Mouse (Mus musculus): Measurements from ENCODE around the gene Ptges3. TPM values are rescaled to one million over a fixed set of nuclear protein-coding genes. Genes with fewer than 3 reads are reported as not detected.

Gene Ptges3
- total RNA-seq, 2 experiments from 2014 or later: 75.4 to 81.3 TPM

- peak; percentile 37 for DNase-seq
- intact Hi-C loops (cut with DNase I): no loop called here
- Histone ChIP-seq H3K27ac (no peak overlapping the region), H3K4me3 (no peak overlapping the region; the same call in 1 of the 2 replicates)
- TF ChIP-seq CTCF (IDR thresholded peaks at IDR 0.05): no peak
Measured at GRCm38 (mm10) chr10:128088181-128088580, 29.4 kb downstream of the Ptges3 start.

- TF ChIP-seq CTCF (IDR thresholded peaks at IDR 0.05): no peak
- intact Hi-C loops (cut with DNase I): loop anchor here (2.0 to 5.0 kb wide), 2 partner anchors 52 to 97 kb away; no protein-coding TSS in a partner anchor
- H3K27ac ChIP-seq: peak overlapping the region; percentile 88; the same call in 1 of the 2 replicates
- no peak overlapping the region for H3K4me3 ChIP-seq
- no peak for DNase-seq
Measured at GRCm38 (mm10) chr10:128089842-128090241, 31.1 kb downstream of the Ptges3 start.

GRCm38 (mm10) chr10:128090651-128091563 lies 32.2 kb downstream of the Ptges3 start:
- intact Hi-C loops (cut with DNase I): loop anchor here (2.0 to 5.0 kb wide), 2 partner anchors 51 to 96 kb away; no protein-coding TSS in a partner anchor
- TF ChIP-seq CTCF (IDR thresholded peaks at IDR 0.05): peak; percentile 74
- Histone ChIP-seq H3K4me3 (peak overlapping the region; percentile 79), H3K27ac (peak overlapping the region; percentile 88)
- DNase-seq: peak; percentile 90

- peak within 1 kb of the TSS; percentile 79 for H3K4me3 ChIP-seq
- TF ChIP-seq CTCF (IDR thresholded peaks at IDR 0.05): no peak
- peak; percentile 60 for DNase-seq
- peak within 1 kb of the TSS; percentile 88 for H3K27ac ChIP-seq
- intact Hi-C loops (cut with DNase I): loop anchor here (2.0 to 5.0 kb wide), 2 partner anchors 50 to 95 kb away; no protein-coding TSS in a partner anchor
Measured at GRCm38 (mm10) chr10:128091564-128092505, 33.1 kb downstream of the Ptges3 start, which contains the start of gene Baz2a. Baz2a (plus strand) TSS chr10:128091577.

GRCm38 (mm10) chr10:128092506-128093495 lies 34.0 kb downstream of the Ptges3 start:
- peak overlapping the region; percentile 79 for H3K4me3 ChIP-seq
- intact Hi-C loops (cut with DNase I): loop anchor here (5.0 kb wide), 1 partner anchor 50 kb away; no protein-coding TSS in a partner anchor
- peak; percentile 62 for TF ChIP-seq CTCF (IDR thresholded peaks at IDR 0.05)
- peak; percentile 91 for DNase-seq
- H3K27ac ChIP-seq: peak overlapping the region; percentile 88

- intact Hi-C loops (cut with DNase I): loop anchor here (5.0 kb wide), 1 partner anchor 49 kb away; no protein-coding TSS in a partner anchor
- DNase-seq: peak; percentile 60
- Histone ChIP-seq H3K4me3 (peak overlapping the region; percentile 79), H3K27ac (peak overlapping the region; percentile 88)
- no peak for TF ChIP-seq CTCF (IDR thresholded peaks at IDR 0.05)
Measured at GRCm38 (mm10) chr10:128093496-128094294, 34.9 kb downstream of the Ptges3 start.

GRCm38 (mm10) chr10:128094340-128094968 lies 35.7 kb downstream of the Ptges3 start:
- peak; percentile 90 for DNase-seq
- Histone ChIP-seq H3K4me3 (peak overlapping the region; percentile 79), H3K27ac (peak overlapping the region; percentile 88)
- no peak for TF ChIP-seq CTCF (IDR thresholded peaks at IDR 0.05)
- intact Hi-C loops (cut with DNase I): loop anchor here (5.0 kb wide), 1 partner anchor 48 kb away; no protein-coding TSS in a partner anchor

GRCm38 (mm10) chr10:128095003-128095636 lies 36.4 kb downstream of the Ptges3 start:
- H3K27ac ChIP-seq: peak overlapping the region; percentile 88
- H3K4me3 ChIP-seq: peak overlapping the region; percentile 79
- DNase-seq: no peak
- TF ChIP-seq CTCF (IDR thresholded peaks at IDR 0.05): no peak
- intact Hi-C loops (cut with DNase I): no loop called here

GRCm38 (mm10) chr10:128096313-128096692 lies 37.5 kb downstream of the Ptges3 start:
- DNase-seq: no peak
- intact Hi-C loops (cut with DNase I): loop anchor here (2.0 kb wide), 1 partner anchor 80 kb away; no protein-coding TSS in a partner anchor
- no peak for TF ChIP-seq CTCF (IDR thresholded peaks at IDR 0.05)
- peak overlapping the region; percentile 98 for H3K4me3 ChIP-seq
- H3K27ac ChIP-seq: peak overlapping the region; percentile 93
